Mouse (Mus musculus) kidney, adult 2 months (tissue): ENCODE measurements around the gene Rai1.

Source experiments
- CTCF ChIP-seq: fragments of 200-500 bp; conservative IDR thresholded peaks from 2 replicates; pipeline ENCODE4 v1.5.1; 2011; ENCODE audit warnings: low read depth, mild to moderate bottlenecking, control low read depth, low read length, moderate library complexity, mixed read lengths; ENCODE audit not compliant: insufficient read depth, insufficient read length
- POLR2A ChIP-seq: fragments of 200-500 bp; IDR thresholded peaks from one replicate; pipeline ENCODE4 v1.6.1; 2011; ENCODE audit warnings: low read depth, low read length, control low read depth

- TF ChIP-seq POLR2A = no peak
- TF ChIP-seq CTCF = no peak
These were observed 10.7 kb upstream of the Rai1 start for GRCm38 (mm10) chr11:60093984-60094587.
